Mouse (Mus musculus) neural tube, embryonic 12.5 days (tissue): ENCODE measurements at regions not wholly inside any gene's neighbourhood (a gene's known extent, or its start where the extent isn't known, plus 50 kb on each side); places are given as distances from the start of the nearest gene placed in this dataset.

ENCODE experiments used
- ATAC-seq: fragments of 200-750 bp; cut with Nextera tagmentation; 2 replicates; pipeline ENCODE4 v1.8.0; 2017; ENCODE audit warnings: low read depth, mild to moderate bottlenecking, moderate TSS enrichment, moderate library complexity; ENCODE audit not compliant: low FRiP score
- H3K27ac ChIP-seq: fragments of 300-500 bp; sonication (generic); 2 replicates; pipeline ENCODE4 v1.5.1; 2016
- H3K27me3 ChIP-seq: fragments of 300-500 bp; sonication (generic); replicated peaks from 2 replicates; pipeline ENCODE4 v1.6.1; 2016; ENCODE audit warnings: mild to moderate bottlenecking
- H3K36me3 ChIP-seq: fragments of 300-500 bp; sonication (generic); 2 replicates; pipeline ENCODE4 v1.6.1; 2016; ENCODE audit warnings: mild to moderate bottlenecking
- H3K4me1 ChIP-seq: fragments of 300-500 bp; sonication (generic); 2 replicates; pipeline ENCODE4 v1.6.1; 2016
- H3K4me2 ChIP-seq: fragments of 300-500 bp; sonication (generic); replicated peaks from 2 replicates; pipeline ENCODE4 v1.6.1; 2016; ENCODE audit warnings: mild to moderate bottlenecking
- H3K4me3 ChIP-seq: fragments of 300-500 bp; sonication (generic); 2 replicates; pipeline ENCODE4 v1.5.1; 2016
- H3K9ac ChIP-seq: fragments of 300-500 bp; sonication (generic); 2 replicates; pipeline ENCODE4 v1.6.1; 2016; ENCODE audit warnings: mild to moderate bottlenecking
- H3K9me3 ChIP-seq: fragments of 300-500 bp; sonication (generic); 2 replicates; pipeline ENCODE4 v1.6.1; 2016; ENCODE audit warnings: mild to moderate bottlenecking
- WGBS: fragments of 180-500 bp; shearing (Covaris S2); methylation state at CpG from one replicate; pipeline ENCODE4 v1.1.7; 2016; 5-methylcytosine and 5-hydroxymethylcytosine counted together

GRCm38 (mm10) chr10:44994385-44995281 lies 72.4 kb upstream of the Prep start:
- Histone ChIP-seq H3K36me3 (no peaks in the 10 kb centered on the region), H3K4me3 (no peak overlapping the region), H3K9me3 (no peaks in the 10 kb centered on the region), H3K9ac (no peak overlapping the region), H3K4me2 (no peak overlapping the region), H3K4me1 (peaks cover 24% of the 10 kb centered on the region; the same call in 1 of the 2 replicates), H3K27ac (no peak overlapping the region), H3K27me3 (no peaks in the 10 kb centered on the region)
- WGBS, result 56% methylated on average over 17 of the region's 17 CpGs
- no peak for ATAC-seq

GRCm38 (mm10) chr10:44993470-44994260 lies 73.3 kb upstream of the Prep start:
- H3K27ac ChIP-seq, result no peak overlapping the region
- no peaks in the 10 kb centered on the region for H3K27me3 ChIP-seq
- H3K4me3 ChIP-seq, result no peak overlapping the region
- H3K4me2 ChIP-seq, result no peak overlapping the region
- WGBS, result 49% methylated on average over 10 of the region's 10 CpGs
- H3K4me1 ChIP-seq, result peaks cover 24% of the 10 kb centered on the region; the same call in 1 of the 2 replicates
- H3K9me3 ChIP-seq, result no peaks in the 10 kb centered on the region
- H3K9ac ChIP-seq, result no peak overlapping the region
- no peaks in the 10 kb centered on the region for H3K36me3 ChIP-seq
- no peak for ATAC-seq

DNA sequence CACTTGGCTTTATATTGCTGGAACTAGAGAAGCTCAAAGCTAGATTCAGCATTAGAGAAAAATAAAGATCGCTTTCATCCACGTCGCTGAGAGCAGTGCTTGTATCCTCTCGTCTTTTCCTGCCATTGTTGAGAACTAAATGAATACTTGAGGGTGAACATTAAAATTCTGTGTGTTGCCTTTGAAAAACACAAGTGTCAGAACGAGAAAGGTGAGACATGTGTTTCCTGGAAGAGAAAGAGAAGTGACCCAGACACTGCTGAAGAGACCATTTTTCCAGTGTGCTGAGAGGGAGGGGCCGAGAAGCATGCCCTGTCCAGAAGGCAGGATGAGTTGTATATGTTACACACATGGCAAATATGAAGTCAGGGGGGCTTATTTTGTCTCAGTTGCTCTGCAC lies 77.5 kb upstream of the Prep start:
- H3K9ac ChIP-seq, result no peak overlapping the region
- ATAC-seq, result no peak

DNA sequence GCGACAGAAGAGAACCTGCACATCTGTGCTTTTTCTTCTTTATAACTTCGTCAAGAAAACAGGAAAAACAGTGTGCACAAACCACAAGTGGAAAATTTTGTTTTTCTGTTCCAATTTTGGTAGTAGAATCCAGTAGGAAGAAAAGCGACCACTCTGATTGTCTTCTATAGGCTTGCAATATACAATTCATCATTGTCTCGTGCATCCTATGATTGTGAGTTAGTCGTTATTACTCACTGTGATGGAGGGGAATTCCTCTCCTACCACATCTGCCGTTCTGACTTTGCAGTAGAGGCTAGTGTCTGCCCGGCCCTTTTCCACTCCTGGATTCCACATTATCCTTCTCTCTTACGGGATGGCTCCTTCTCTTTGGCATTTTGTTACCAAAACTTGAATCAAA lies 78.2 kb upstream of the Prep start:
- Histone ChIP-seq H3K9ac (no peak overlapping the region), H3K4me1 (no peaks in the 10 kb centered on the region), H3K27me3 (no peaks in the 10 kb centered on the region), H3K27ac (no peak overlapping the region), H3K4me2 (no peak overlapping the region), H3K9me3 (no peaks in the 10 kb centered on the region), H3K4me3 (no peak overlapping the region), H3K36me3 (no peaks in the 10 kb centered on the region)
- WGBS, result 85% methylated on average over 8 of the region's 8 CpGs
- no peak for ATAC-seq

More for the DNA sequence above, 77.5 kb upstream of the Prep start:
- WGBS, result 81% methylated on average over 6 of the region's 6 CpGs
- Histone ChIP-seq H3K36me3 (no peaks in the 10 kb centered on the region), H3K9me3 (no peaks in the 10 kb centered on the region), H3K27ac (no peak overlapping the region), H3K4me3 (no peak overlapping the region), H3K4me1 (peaks cover 4% of the 10 kb centered on the region; the same call in 1 of the 2 replicates), H3K4me2 (no peak overlapping the region), H3K27me3 (no peaks in the 10 kb centered on the region)

GRCm38 (mm10) chr10:44987615-44988014 lies 79.4 kb upstream of the Prep start:
- no peak overlapping the region for H3K9ac ChIP-seq
- H3K9me3 ChIP-seq, result no peaks in the 10 kb centered on the region
- H3K4me1 ChIP-seq, result no peaks in the 10 kb centered on the region
- H3K4me3 ChIP-seq, result no peak overlapping the region
- WGBS, result 66% methylated on average over 4 of the region's 4 CpGs
- no peak for ATAC-seq
- no peak overlapping the region for H3K4me2 ChIP-seq
- H3K27me3 ChIP-seq, result no peaks in the 10 kb centered on the region
- no peaks in the 10 kb centered on the region for H3K36me3 ChIP-seq
- H3K27ac ChIP-seq, result no peak overlapping the region

GRCm38 (mm10) chr10:44981913-44982312 lies 85.1 kb upstream of the Prep start:
- no peaks in the 10 kb centered on the region for H3K27me3 ChIP-seq
- H3K27ac ChIP-seq, result no peak overlapping the region
- no peaks in the 10 kb centered on the region for H3K4me1 ChIP-seq
- 80% methylated on average over 2 of the region's 2 CpGs for WGBS
- no peaks in the 10 kb centered on the region; the same call in 1 of the 2 replicates for H3K9me3 ChIP-seq
- no peak overlapping the region for H3K4me2 ChIP-seq
- no peak overlapping the region for H3K9ac ChIP-seq
- ATAC-seq, result no peak
- H3K4me3 ChIP-seq, result no peak overlapping the region
- no peaks in the 10 kb centered on the region for H3K36me3 ChIP-seq

DNA sequence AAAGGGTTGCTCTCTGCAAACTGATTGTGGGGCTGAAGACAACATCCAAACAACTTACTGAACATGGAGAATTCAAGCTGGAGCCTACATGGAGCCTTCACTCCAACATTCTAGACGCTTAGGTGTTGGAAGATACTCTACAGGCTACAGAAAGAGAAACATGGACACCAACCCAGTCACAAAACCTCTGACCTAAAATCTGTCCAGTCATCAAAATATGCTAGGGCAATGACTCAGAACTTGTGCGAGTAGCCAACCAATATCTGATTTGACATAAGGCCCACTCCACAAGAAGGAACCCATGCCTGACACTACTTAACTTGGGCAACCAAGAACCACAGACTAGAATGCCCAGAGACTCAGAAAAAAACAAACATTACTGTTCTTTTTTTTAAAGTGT lies 90.2 kb upstream of the Prep start:
- no peaks in the 10 kb centered on the region for H3K4me1 ChIP-seq
- H3K36me3 ChIP-seq, result no peaks in the 10 kb centered on the region
- no peak overlapping the region for H3K4me2 ChIP-seq
- no peak overlapping the region for H3K27ac ChIP-seq
- ATAC-seq, result no peak
- no peaks in the 10 kb centered on the region for H3K27me3 ChIP-seq
- no peak overlapping the region for H3K4me3 ChIP-seq
- no peaks in the 10 kb centered on the region; the same call in 1 of the 2 replicates for H3K9me3 ChIP-seq
- WGBS, result 96% methylated on average over 2 of the region's 2 CpGs
- no peak overlapping the region for H3K9ac ChIP-seq

DNA sequence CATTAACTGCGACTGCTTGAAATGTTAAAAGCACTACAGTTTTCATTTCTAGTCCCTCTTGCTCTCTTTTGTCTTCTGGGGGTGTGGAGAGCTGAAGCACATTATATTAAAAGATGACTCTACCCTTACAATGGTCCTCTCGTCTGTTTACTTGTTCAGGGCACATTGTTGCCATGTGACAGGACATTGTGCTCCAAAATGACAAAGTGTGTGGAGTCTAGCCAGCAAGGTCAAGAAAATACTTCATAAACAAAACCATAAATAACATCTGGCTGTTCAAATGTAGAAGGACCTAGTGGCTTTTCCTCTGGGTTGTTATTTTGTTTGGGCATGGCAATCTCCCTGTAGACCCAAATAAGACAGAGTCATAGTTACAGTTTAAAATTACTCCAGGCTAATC lies 95.1 kb upstream of the Prep start:
- no peak overlapping the region for H3K27ac ChIP-seq
- ATAC-seq, result no peak
- H3K4me1 ChIP-seq, result no peaks in the 10 kb centered on the region
- H3K9ac ChIP-seq, result no peak overlapping the region
- no peaks in the 10 kb centered on the region for H3K27me3 ChIP-seq
- no peaks in the 10 kb centered on the region for H3K9me3 ChIP-seq
- H3K36me3 ChIP-seq, result no peaks in the 10 kb centered on the region
- 77% methylated on average over 2 of the region's 2 CpGs for WGBS
- H3K4me2 ChIP-seq, result no peak overlapping the region
- H3K4me3 ChIP-seq, result no peak overlapping the region

- no peaks in the 10 kb centered on the region for H3K9me3 ChIP-seq
- no peaks in the 10 kb centered on the region for H3K4me1 ChIP-seq
- no peaks in the 10 kb centered on the region for H3K36me3 ChIP-seq
- WGBS, result 85% methylated on average over 3 of the region's 3 CpGs
- ATAC-seq, result no peak
- no peak overlapping the region for H3K4me2 ChIP-seq
- no peak overlapping the region for H3K9ac ChIP-seq
- no peak overlapping the region for H3K4me3 ChIP-seq
- H3K27me3 ChIP-seq, result no peaks in the 10 kb centered on the region
- H3K27ac ChIP-seq, result no peak overlapping the region
Measured at GRCm38 (mm10) chr10:44959968-44960367, 107.0 kb upstream of the Prep start.

GRCm38 (mm10) chr10:44945205-44945725 lies 121.7 kb upstream of the Prep start:
- 65% methylated on average over 1 of the region's 1 CpGs for WGBS
- no peak overlapping the region for H3K4me2 ChIP-seq
- no peak overlapping the region for H3K9ac ChIP-seq
- no peak for ATAC-seq
- no peaks in the 10 kb centered on the region for H3K36me3 ChIP-seq
- H3K27ac ChIP-seq, result no peak overlapping the region
- no peaks in the 10 kb centered on the region for H3K9me3 ChIP-seq
- H3K27me3 ChIP-seq, result no peaks in the 10 kb centered on the region
- no peaks in the 10 kb centered on the region for H3K4me1 ChIP-seq
- no peak overlapping the region for H3K4me3 ChIP-seq

- Histone ChIP-seq H3K4me1 (no peaks in the 10 kb centered on the region), H3K9me3 (no peaks in the 10 kb centered on the region), H3K4me3 (no peak overlapping the region), H3K27ac (no peak overlapping the region), H3K4me2 (no peak overlapping the region), H3K27me3 (no peaks in the 10 kb centered on the region), H3K36me3 (no peaks in the 10 kb centered on the region), H3K9ac (no peak overlapping the region)
- 51% methylated on average over 1 of the region's 1 CpGs for WGBS
- no peak for ATAC-seq
Measured at GRCm38 (mm10) chr10:44939403-44939802, 127.6 kb upstream of the Prep start.

DNA sequence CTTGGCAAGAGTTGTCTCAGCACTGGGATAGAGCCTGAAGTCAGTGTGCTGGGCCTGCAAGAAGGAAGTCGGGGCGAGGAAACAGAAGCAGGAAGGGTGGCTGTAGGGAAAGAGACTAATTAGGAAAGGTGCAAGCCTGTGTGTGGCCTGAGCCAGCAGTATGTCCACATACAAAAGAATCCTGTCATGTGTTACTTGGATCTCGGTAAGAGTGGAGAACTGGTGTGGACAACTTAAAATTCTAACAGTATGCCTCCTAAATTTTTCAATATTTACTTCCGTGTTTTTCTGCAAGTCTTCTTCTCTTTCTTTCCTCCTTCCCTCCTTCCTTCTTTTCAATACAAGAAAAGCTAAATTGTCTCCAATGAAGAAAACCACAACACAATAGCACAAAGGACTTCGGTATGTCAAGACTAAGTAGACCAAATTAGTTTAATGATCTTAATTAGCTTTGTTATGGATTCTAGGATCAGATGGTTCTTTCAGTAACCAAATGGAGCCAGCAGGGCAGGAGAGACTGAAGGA lies 130.0 kb upstream of the Prep start:
- ATAC-seq, result no peak
- Histone ChIP-seq H3K36me3 (no peaks in the 10 kb centered on the region), H3K9ac (no peak overlapping the region), H3K4me1 (no peaks in the 10 kb centered on the region), H3K4me3 (no peak overlapping the region), H3K27me3 (no peaks in the 10 kb centered on the region), H3K9me3 (no peaks in the 10 kb centered on the region), H3K4me2 (no peak overlapping the region), H3K27ac (no peak overlapping the region)
- WGBS, result 89% methylated on average over 5 of the region's 5 CpGs
